Mouse (Mus musculus) lung, adult 2 months (tissue): ENCODE data around the gene Pde4b.

Experiments used
- CTCF ChIP-seq: fragments of 200-500 bp; IDR thresholded peaks from 2 replicates; pipeline ENCODE4 v1.5.1; 2011; ENCODE audit warnings: mild to moderate bottlenecking, low read length, control low read depth; ENCODE audit not compliant: insufficient read depth
- POLR2A ChIP-seq: fragments of 200-500 bp; IDR thresholded peaks from 2 replicates; pipeline ENCODE4 v1.6.1; 2011; ENCODE audit warnings: low read depth, mild to moderate bottlenecking, control low read depth, low read length, borderline replicate concordance; ENCODE audit errors: extremely low read depth

DNA sequence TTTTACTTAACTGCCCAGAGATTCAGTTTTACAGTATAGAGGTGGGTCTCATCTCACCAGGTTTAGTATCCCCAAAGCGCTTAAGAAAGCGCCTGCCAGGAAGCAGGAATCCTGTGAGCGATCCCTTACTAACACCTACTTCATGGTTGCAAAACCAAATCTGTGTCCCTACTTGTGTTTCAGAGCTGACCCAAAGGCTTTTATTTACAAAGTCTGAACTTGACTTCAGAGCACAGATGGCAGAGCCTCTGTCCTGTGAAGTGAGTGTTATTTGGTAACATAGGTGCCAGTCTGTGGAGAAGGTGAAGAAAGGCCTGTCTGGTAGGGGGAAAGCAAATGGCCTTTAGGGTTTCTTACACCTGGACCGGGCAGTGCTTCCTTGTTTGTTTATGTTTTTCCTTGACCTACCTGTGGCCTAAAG, 486.0 kb downstream of the Pde4b start:
- TF ChIP-seq CTCF = no peak
- no peak for TF ChIP-seq POLR2A
